ENCODE assay signal across 8 mouse cellular contexts in genomic region chr11:7064484-7065185, GRCm38 (mm10). TPM values are rescaled to one million over a fixed set of nuclear protein-coding genes. Genes with fewer than 3 reads are reported as not detected.
A peak's percentile ranks its signal among the peaks of the same experiment; 100 is the strongest.
DNase-seq lines count a peak whose midpoint lies in the region; ATAC-seq and TF ChIP-seq lines count a peak whose summit lies in the region.

No protein-coding gene starts in this region.

- peak overlapping the region; percentile 58 for H3K4me3 ChIP-seq in lung, embryonic 15.5 days
- peak overlapping the region; percentile 72 for H3K4me3 ChIP-seq in embryonic facial prominence, embryonic 10.5 days
- peak overlapping the region; percentile 46 for H3K4me3 ChIP-seq in intestine, postnatal 0 days (ENCODE audit: low read depth, low read length)
- peak overlapping the region; percentile 62 for H3K4me3 ChIP-seq in midbrain, embryonic 15.5 days

- no peak for DNase-seq in lung, postnatal 25 days (ENCODE audit: low spot score)
- peak; percentile 39 for DNase-seq in embryonic facial prominence, embryonic 10.5 days (ENCODE audit: low spot score)
- no peak for DNase-seq in testis, postnatal 14 days (ENCODE audit: low spot score)
- DNase-seq in urinary bladder, adult 18-20 months (ENCODE audit: low spot score in 2 of 2), result no peak
- DNase-seq in layer of hippocampus, adult 8-10 months (ENCODE audit: low spot score in 2 of 2), result no peak

- no peak overlapping the region for H3K9ac ChIP-seq in lung, embryonic 15.5 days
- no peak overlapping the region for H3K9ac ChIP-seq in intestine, postnatal 0 days (ENCODE audit: low read depth, low read length)
- H3K9ac ChIP-seq in midbrain, embryonic 15.5 days, result peak overlapping the region; percentile 75

- ATAC-seq in lung, embryonic 15.5 days (ENCODE audit: borderline replicate concordance, extremely low read depth, low FRiP score, low TSS enrichment), result no peak
- no peak for ATAC-seq in intestine, postnatal 0 days
- peak; percentile 17; the same call in 1 of the 2 replicates for ATAC-seq in midbrain, embryonic 15.5 days (replicated peaks)

- H3K27me3 ChIP-seq in lung, embryonic 15.5 days, result peaks cover 72% of the 10 kb centered on the region
- H3K27me3 ChIP-seq in embryonic facial prominence, embryonic 10.5 days (replicated peaks; ENCODE audit: low read depth, poor library complexity, severe bottlenecking), result peaks cover 79% of the 10 kb centered on the region
- peaks cover 35% of the 10 kb centered on the region for H3K27me3 ChIP-seq in intestine, postnatal 0 days (replicated peaks; ENCODE audit: control insufficient read depth, insufficient read depth, low read length)
- peaks cover 17% of the 10 kb centered on the region for H3K27me3 ChIP-seq in midbrain, embryonic 15.5 days (replicated peaks)

- 3% methylated on average over 26 of the region's 26 CpGs for WGBS in lung, embryonic 15.5 days
- WGBS in embryonic facial prominence, embryonic 10.5 days, result 2% methylated on average over 26 of the region's 26 CpGs
- WGBS in intestine, postnatal 0 days, result 3% methylated on average over 26 of the region's 26 CpGs
- 5% methylated on average over 26 of the region's 26 CpGs for WGBS in midbrain, embryonic 15.5 days

- TF ChIP-seq CTCF in intestine, postnatal 0 days (IDR thresholded peaks at IDR 0.05; ENCODE audit: low read depth), result no peak

- no peaks in the 10 kb centered on the region for H3K36me3 ChIP-seq in lung, embryonic 15.5 days
- no peaks in the 10 kb centered on the region for H3K36me3 ChIP-seq in embryonic facial prominence, embryonic 10.5 days (replicated peaks)
- H3K36me3 ChIP-seq in intestine, postnatal 0 days (ENCODE audit: control insufficient read depth, insufficient read depth), result no peaks in the 10 kb centered on the region
- no peaks in the 10 kb centered on the region for H3K36me3 ChIP-seq in midbrain, embryonic 15.5 days (replicated peaks)

- no peak overlapping the region for H3K27ac ChIP-seq in lung, embryonic 15.5 days
- no peak overlapping the region for H3K27ac ChIP-seq in embryonic facial prominence, embryonic 10.5 days (replicated peaks)
- H3K27ac ChIP-seq in intestine, postnatal 0 days (ENCODE audit: low read depth, low read length), result no peak overlapping the region
- H3K27ac ChIP-seq in midbrain, embryonic 15.5 days, result no peak overlapping the region

- H3K9me3 ChIP-seq in lung, embryonic 15.5 days, result no peaks in the 10 kb centered on the region
- no peaks in the 10 kb centered on the region for H3K9me3 ChIP-seq in embryonic facial prominence, embryonic 10.5 days
- no peaks in the 10 kb centered on the region for H3K9me3 ChIP-seq in intestine, postnatal 0 days (ENCODE audit: control insufficient read depth)
- H3K9me3 ChIP-seq in midbrain, embryonic 15.5 days, result no peaks in the 10 kb centered on the region

- H3K4me2 ChIP-seq in lung, embryonic 15.5 days, result peak overlapping the region; percentile 95
- H3K4me2 ChIP-seq in intestine, postnatal 0 days (replicated peaks; ENCODE audit: low read depth), result peak overlapping the region; percentile 89
- H3K4me2 ChIP-seq in midbrain, embryonic 15.5 days, result peak overlapping the region; percentile 87

- peaks cover 14% of the 10 kb centered on the region for H3K4me1 ChIP-seq in lung, embryonic 15.5 days
- H3K4me1 ChIP-seq in embryonic facial prominence, embryonic 10.5 days, result peaks cover 36% of the 10 kb centered on the region
- H3K4me1 ChIP-seq in intestine, postnatal 0 days (replicated peaks; ENCODE audit: control insufficient read depth, insufficient read depth, low read length), result 0 out of 2 replicates have a peak, but pooled peaks cover 3% of the 10 kb centered on the region
- peaks cover 30% of the 10 kb centered on the region for H3K4me1 ChIP-seq in midbrain, embryonic 15.5 days

RNA-seq across cellular contexts. Expression of gene Adcy1, which starts 1.3 kb away (rescaled TPM):
- 0.60 and 0.79 TPM in 2 replicates for polyA plus RNA-seq in lung, embryonic 15.5 days (2015; fragmentation: Nextera tagmentation; extraction: Ambion mirVana)
- 0.73 and 1.2 TPM in 2 replicates for polyA plus RNA-seq in embryonic facial prominence, embryonic 10.5 days (2016; fragmentation: Nextera tagmentation; extraction: Ambion mirVana)
- 0.40 and 0.52 TPM in 2 replicates for polyA plus RNA-seq in intestine, postnatal 0 days (2015; fragmentation: Nextera tagmentation; extraction: Ambion mirVana)
- polyA plus RNA-seq in midbrain, embryonic 15.5 days (2015; fragmentation: Nextera tagmentation; extraction: Ambion mirVana), result 8.1 and 8.4 TPM in 2 replicates
- total RNA-seq in layer of hippocampus, adult 8-10 months (2022), result 100 to 1,000 TPM; 290 to 360 (median 312) TPM
